Mouse (Mus musculus): ENCODE measurements around the gene Ctcf. TPM values are rescaled to one million over a fixed set of nuclear protein-coding genes. Genes with fewer than 3 reads are reported as not detected.

Gene Ctcf
- polyA plus RNA-seq, 1 experiment: 123 TPM

DNA sequence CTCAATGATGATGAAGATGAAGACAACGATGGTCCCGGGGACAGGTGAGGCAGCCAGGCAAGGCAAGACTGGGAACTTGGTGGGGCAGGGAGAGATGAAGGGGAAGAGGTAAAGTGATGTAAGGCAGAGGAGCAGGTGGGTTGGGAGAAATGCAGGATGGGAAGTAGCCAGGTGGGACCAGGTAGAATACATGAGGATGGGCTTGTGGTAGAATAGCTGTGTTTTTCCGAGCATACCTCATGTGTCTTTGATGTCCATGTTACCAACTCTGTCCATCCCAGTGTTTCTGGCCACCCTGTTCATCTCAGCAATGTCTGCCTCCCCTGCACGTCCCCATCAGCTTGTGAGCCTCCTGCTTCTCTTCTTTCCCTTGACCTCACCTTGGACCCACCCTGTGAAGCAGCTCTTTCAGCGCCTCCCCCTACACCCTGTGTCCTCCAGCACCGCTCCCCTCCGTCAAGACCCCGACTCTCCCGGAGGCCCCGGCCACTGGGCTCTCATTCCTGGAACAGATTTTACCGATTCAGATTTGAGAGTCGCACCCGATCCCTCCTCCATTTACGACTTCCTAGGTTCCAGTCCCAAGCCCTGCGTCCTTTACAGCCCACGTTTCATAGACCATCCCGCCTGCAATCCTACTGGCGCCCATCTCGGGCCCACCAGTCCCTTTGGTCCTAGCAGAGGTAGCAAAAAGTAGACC lies 17.3 kb upstream of the Ctcf start:
- peaks cover 5% of the 10 kb centered on the region; the same call in 1 of the 2 replicates for H3K36me3 ChIP-seq (ENCODE audit: control insufficient read depth, insufficient read depth, low read length, poor library complexity, severe bottlenecking)
- no peak overlapping the region for H3K4me3 ChIP-seq (ENCODE audit: low read depth, low read length)
- no peak overlapping the region for H3K27ac ChIP-seq (ENCODE audit: insufficient read depth, low read length)
- no peaks in the 10 kb centered on the region for H3K9me3 ChIP-seq (replicated peaks; ENCODE audit: control insufficient read depth, insufficient read depth, low read length, poor library complexity, severe bottlenecking)
- no peak for TF ChIP-seq EP300 (IDR thresholded peaks at IDR 0.05; ENCODE audit: insufficient read depth, low read depth, low read length)
- TF ChIP-seq POLR2A (IDR thresholded peaks at IDR 0.05; ENCODE audit: insufficient read depth, low read length): no peak
- no peak for TF ChIP-seq CTCF (IDR thresholded peaks at IDR 0.05; ENCODE audit: low read depth, low read length)
- peaks cover 3% of the 10 kb centered on the region for H3K4me1 ChIP-seq (ENCODE audit: control insufficient read depth, insufficient read depth, low read length)
- H3K27me3 ChIP-seq (ENCODE audit: control insufficient read depth, insufficient read depth, low read length, poor library complexity, severe bottlenecking): no peaks in the 10 kb centered on the region
- no peak overlapping the region for H3K9ac ChIP-seq (ENCODE audit: low read depth, poor library complexity, severe bottlenecking)

DNA sequence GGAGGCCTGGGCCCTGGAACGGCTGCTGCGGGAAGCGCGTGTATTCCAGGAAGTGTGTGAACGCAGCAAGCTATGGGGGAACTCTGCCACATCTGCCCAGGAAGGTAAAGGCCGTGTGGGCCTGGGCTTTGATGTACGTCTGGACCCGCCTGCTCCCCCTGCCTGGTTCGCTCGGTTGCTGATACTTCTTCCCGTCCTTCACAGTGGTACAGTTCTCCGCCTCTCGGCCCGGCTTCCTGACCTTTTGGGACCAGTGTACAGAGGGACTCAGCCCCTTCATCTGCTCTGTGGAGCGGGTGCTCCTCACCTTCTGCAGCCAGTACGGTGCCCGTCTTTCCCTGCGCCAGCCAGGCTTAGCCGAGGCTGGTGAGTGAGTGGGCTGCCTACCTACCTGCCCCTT lies 16.2 kb upstream of the Ctcf start:
- 0 out of 2 replicates have a peak overlapping the region, but pooled peaks have one; percentile 4 for H3K9ac ChIP-seq (ENCODE audit: low read depth, poor library complexity, severe bottlenecking)

DNA sequence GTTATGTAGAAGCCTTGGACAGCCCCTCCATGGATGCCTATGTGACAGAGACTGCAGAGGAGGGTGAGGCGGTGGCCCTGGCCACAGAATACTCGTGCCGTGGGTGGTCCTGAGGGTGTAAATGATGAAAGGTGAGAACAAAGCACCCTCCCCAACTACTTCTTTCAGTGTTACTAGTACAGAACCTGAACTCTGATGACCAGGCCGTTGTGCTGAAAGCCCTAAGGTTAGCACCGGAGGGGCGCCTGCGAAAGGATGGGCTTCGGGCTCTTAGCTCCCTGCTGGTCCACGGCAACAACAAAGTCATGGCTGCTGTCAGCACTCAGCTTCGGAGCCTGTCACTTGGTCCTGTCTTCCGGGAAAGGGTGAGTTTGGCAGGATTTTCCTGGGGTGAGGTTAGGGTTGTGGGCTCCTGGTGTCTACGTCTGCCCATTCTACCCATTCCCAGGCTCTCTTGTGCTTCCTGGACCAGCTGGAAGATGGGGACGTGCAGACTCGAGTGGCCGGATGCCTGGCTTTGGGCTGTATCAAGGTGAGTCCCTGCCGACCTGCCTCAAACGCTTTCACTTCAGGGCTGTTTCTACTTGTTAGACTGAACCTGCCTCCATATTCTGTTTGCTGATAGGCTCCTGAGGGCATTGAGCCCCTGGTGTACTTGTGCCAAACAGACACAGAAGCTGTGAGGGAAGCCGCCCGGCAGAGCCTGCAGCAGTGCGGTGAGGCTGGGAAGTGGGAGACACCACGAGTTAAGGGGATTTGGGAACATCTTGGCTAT lies 15.2 kb upstream of the Ctcf start:
- Histone ChIP-seq H3K27ac (ENCODE audit: insufficient read depth, low read length) (no peak overlapping the region), H3K9me3 (replicated peaks; ENCODE audit: control insufficient read depth, insufficient read depth, low read length, poor library complexity, severe bottlenecking) (no peaks in the 10 kb centered on the region), H3K27me3 (ENCODE audit: control insufficient read depth, insufficient read depth, low read length, poor library complexity, severe bottlenecking) (no peaks in the 10 kb centered on the region), H3K4me3 (ENCODE audit: low read depth, low read length) (no peak overlapping the region), H3K9ac (ENCODE audit: low read depth, poor library complexity, severe bottlenecking) (no peak overlapping the region), H3K4me1 (ENCODE audit: control insufficient read depth, insufficient read depth, low read length) (peaks cover 3% of the 10 kb centered on the region), H3K36me3 (ENCODE audit: control insufficient read depth, insufficient read depth, low read length, poor library complexity, severe bottlenecking) (peaks cover 2% of the 10 kb centered on the region; the same call in 1 of the 2 replicates)
- TF ChIP-seq EP300 (IDR thresholded peaks at IDR 0.05; ENCODE audit: insufficient read depth, low read depth, low read length): no peak
- TF ChIP-seq POLR2A (IDR thresholded peaks at IDR 0.05; ENCODE audit: insufficient read depth, low read length): no peak
- TF ChIP-seq CTCF (IDR thresholded peaks at IDR 0.05; ENCODE audit: low read depth, low read length): no peak

More for the DNA sequence above, 16.2 kb upstream of the Ctcf start:
- no peak for TF ChIP-seq CTCF (IDR thresholded peaks at IDR 0.05; ENCODE audit: low read depth, low read length)
- TF ChIP-seq POLR2A (IDR thresholded peaks at IDR 0.05; ENCODE audit: insufficient read depth, low read length): no peak
- no peak for TF ChIP-seq EP300 (IDR thresholded peaks at IDR 0.05; ENCODE audit: insufficient read depth, low read depth, low read length)
- Histone ChIP-seq H3K27ac (ENCODE audit: insufficient read depth, low read length) (no peak overlapping the region), H3K36me3 (ENCODE audit: control insufficient read depth, insufficient read depth, low read length, poor library complexity, severe bottlenecking) (peaks cover 5% of the 10 kb centered on the region; the same call in 1 of the 2 replicates), H3K27me3 (ENCODE audit: control insufficient read depth, insufficient read depth, low read length, poor library complexity, severe bottlenecking) (no peaks in the 10 kb centered on the region), H3K4me3 (ENCODE audit: low read depth, low read length) (peak overlapping the region; percentile 11; the same call in 1 of the 2 replicates), H3K9me3 (replicated peaks; ENCODE audit: control insufficient read depth, insufficient read depth, low read length, poor library complexity, severe bottlenecking) (no peaks in the 10 kb centered on the region), H3K4me1 (ENCODE audit: control insufficient read depth, insufficient read depth, low read length) (peaks cover 3% of the 10 kb centered on the region)

DNA sequence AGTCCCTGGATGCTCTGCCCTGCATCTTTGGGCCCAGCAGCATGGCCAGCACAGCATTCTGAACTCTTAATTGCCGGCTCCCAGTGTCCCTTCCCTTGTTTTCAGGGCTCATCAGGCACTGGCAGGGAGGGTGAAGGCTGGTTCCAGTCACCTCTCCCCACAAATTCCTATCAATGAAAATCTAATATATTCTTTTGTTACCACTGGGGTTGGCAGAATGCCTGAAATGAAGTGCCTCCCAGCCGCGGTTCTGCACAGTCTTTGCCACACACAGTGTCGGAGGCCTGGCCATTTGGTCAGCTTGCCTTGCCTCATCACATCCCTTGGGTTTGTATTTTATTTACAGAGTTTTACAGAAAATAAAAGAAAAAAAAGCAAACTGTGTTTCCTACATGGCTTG lies 14.5 kb upstream of the Ctcf start:
- TF ChIP-seq POLR2A (IDR thresholded peaks at IDR 0.05; ENCODE audit: insufficient read depth, low read length) (no peak), EP300 (IDR thresholded peaks at IDR 0.05; ENCODE audit: insufficient read depth, low read depth, low read length) (no peak), CTCF (IDR thresholded peaks at IDR 0.05; ENCODE audit: low read depth, low read length) (no peak)
- Histone ChIP-seq H3K27me3 (ENCODE audit: control insufficient read depth, insufficient read depth, low read length, poor library complexity, severe bottlenecking) (no peaks in the 10 kb centered on the region), H3K9ac (ENCODE audit: low read depth, poor library complexity, severe bottlenecking) (no peak overlapping the region), H3K9me3 (replicated peaks; ENCODE audit: control insufficient read depth, insufficient read depth, low read length, poor library complexity, severe bottlenecking) (no peaks in the 10 kb centered on the region), H3K27ac (ENCODE audit: insufficient read depth, low read length) (no peak overlapping the region), H3K4me3 (ENCODE audit: low read depth, low read length) (no peak overlapping the region), H3K4me1 (ENCODE audit: control insufficient read depth, insufficient read depth, low read length) (peaks cover 3% of the 10 kb centered on the region), H3K36me3 (ENCODE audit: control insufficient read depth, insufficient read depth, low read length, poor library complexity, severe bottlenecking) (no peaks in the 10 kb centered on the region)

DNA sequence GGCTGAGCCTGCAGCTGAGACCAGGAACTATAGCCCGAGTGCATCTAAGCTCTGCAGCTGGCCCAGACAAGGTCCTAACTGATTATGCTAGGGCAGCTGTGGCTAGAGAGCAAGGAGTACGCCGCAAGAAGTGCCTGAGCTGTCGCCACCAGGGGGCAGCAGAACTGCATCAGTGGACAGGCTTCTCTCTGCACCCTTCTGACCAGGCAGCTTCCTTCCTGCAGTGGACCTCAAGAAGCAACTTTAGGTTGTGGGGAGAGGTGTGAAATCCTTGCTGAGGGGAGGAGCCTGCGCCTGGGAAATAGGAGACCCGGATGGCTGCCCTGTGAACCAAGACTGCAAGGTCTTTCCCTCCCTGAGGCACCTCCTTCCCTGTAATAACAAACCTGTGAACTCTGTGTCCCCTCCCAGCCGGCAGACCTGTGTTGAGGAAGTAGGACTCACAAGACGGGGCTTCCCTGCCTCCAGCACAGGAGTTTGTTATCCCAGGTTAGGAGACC lies 13.9 kb upstream of the Ctcf start:
- peak; percentile 99 for TF ChIP-seq CTCF (IDR thresholded peaks at IDR 0.05; ENCODE audit: low read depth, low read length)
- TF ChIP-seq EP300 (IDR thresholded peaks at IDR 0.05; ENCODE audit: insufficient read depth, low read depth, low read length): 0 out of 2 replicates have a peak, but pooled peaks have one; percentile 47
- no peak for TF ChIP-seq POLR2A (IDR thresholded peaks at IDR 0.05; ENCODE audit: insufficient read depth, low read length)
- Histone ChIP-seq H3K27ac (ENCODE audit: insufficient read depth, low read length) (peak overlapping the region; percentile 52), H3K4me1 (ENCODE audit: control insufficient read depth, insufficient read depth, low read length) (peaks cover 3% of the 10 kb centered on the region), H3K9ac (ENCODE audit: low read depth, poor library complexity, severe bottlenecking) (no peak overlapping the region), H3K9me3 (replicated peaks; ENCODE audit: control insufficient read depth, insufficient read depth, low read length, poor library complexity, severe bottlenecking) (no peaks in the 10 kb centered on the region), H3K36me3 (ENCODE audit: control insufficient read depth, insufficient read depth, low read length, poor library complexity, severe bottlenecking) (no peaks in the 10 kb centered on the region), H3K4me3 (ENCODE audit: low read depth, low read length) (no peak overlapping the region), H3K27me3 (ENCODE audit: control insufficient read depth, insufficient read depth, low read length, poor library complexity, severe bottlenecking) (no peaks in the 10 kb centered on the region)
